Mouse (Mus musculus): Measurements from ENCODE around the gene Cabp4. TPM values are rescaled to one million over a fixed set of nuclear protein-coding genes. Genes with fewer than 3 reads are reported as not detected.
A peak's percentile ranks its signal among the peaks of the same experiment; 100 is the strongest.

The Cabp4 gene
- polyA plus RNA-seq, 1 experiment: 0.10 TPM

DNA sequence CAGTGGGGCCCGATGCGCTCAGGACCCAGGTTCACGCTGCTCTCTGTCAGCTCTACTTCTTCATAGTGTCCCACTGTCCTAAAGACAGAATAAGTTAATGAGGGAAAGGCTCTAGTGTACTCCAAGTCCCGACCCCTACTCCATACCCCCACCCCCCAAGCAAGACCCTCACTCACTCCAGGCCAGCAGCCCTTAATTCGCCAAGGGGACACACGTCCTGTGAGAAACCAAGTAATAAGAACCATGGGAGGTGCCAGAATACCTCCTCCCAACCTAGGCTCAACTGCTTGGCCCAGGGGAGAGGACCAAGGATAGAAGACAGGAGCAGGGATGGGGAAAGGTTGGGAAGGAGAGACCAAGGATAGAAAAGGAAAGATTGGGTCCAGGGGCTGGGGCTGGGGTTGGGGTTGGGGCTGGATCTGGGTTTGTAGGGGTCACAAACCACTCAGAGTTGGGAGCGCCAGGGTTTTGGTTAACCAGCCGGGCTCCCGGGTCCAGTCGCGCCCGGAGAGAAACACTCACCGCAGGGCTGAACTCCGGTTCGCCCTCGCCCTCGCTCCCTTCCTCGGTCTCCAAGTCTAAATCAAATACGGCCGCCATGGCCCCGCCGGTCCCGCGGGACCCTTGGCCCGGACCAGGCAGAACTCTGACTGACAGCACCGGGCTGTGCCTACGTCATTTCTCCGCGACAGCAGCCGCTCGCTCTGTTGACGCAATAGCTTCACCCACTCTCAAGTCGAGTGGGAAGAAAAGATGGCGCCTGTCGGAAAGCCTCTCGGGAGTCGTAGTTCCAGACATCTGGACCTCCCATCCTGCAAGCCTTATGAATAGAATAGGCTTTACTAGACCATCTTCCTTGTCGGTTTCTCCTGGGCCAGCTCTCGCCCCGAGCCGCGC, 19.1 kb upstream of the Cabp4 start, which contains the start of gene Rps6kb2:
Rps6kb2 (minus strand) TSS at position 709 of the 897 bp plus-strand sequence.
- peaks cover 13% of the 10 kb centered on the region for H3K79me2 ChIP-seq (ENCODE audit: control insufficient read depth, insufficient read depth)
- peak within 1 kb of the TSS; percentile 64 for H3ac ChIP-seq (ENCODE audit: control insufficient read depth, insufficient read length)
- peak within 1 kb of the TSS; percentile 96 for H3K4me2 ChIP-seq (ENCODE audit: low read depth)
- no peaks in the 10 kb centered on the region for H3K27me3 ChIP-seq (ENCODE audit: control insufficient read depth, insufficient read depth, insufficient read length)
- H3K4me3 ChIP-seq: peak within 1 kb of the TSS; percentile 54
- TF ChIP-seq TCF3 (IDR thresholded peaks at IDR 0.05; ENCODE audit: insufficient read length, low read depth) (no peak), MYOG (IDR thresholded peaks at IDR 0.05; ENCODE audit: control insufficient read depth in 1 of 3, insufficient read depth in 1 of 3, insufficient read length in 2 of 3, low read depth in 2 of 3) (peak in 1 of 3 experiments; percentile 43), MAX (IDR thresholded peaks at IDR 0.05; ENCODE audit: low read depth) (no peak), CEBPB (IDR thresholded peaks at IDR 0.05; ENCODE audit: insufficient read depth, poor library complexity, severe bottlenecking) (peak; percentile 80), E2F4 (IDR thresholded peaks at IDR 0.05; ENCODE audit: insufficient read depth) (no peak), SRF (IDR thresholded peaks at IDR 0.05; ENCODE audit: control insufficient read depth, insufficient read length, low read depth) (peak; percentile 84), POLR2A (IDR thresholded peaks at IDR 0.05; ENCODE audit: insufficient read length, low read depth) (peak; percentile 65), MYOD1 (IDR thresholded peaks at IDR 0.05; ENCODE audit: control insufficient read depth in 1 of 3, insufficient read length in 2 of 3, low read depth in 2 of 3) (peak; percentile 2 to 81 (median 80)), USF1 (IDR thresholded peaks at IDR 0.05; ENCODE audit: low read depth) (no peak), REST (IDR thresholded peaks at IDR 0.05; ENCODE audit: insufficient read depth, insufficient read length) (no peak), POLR2AphosphoS2 (IDR thresholded peaks at IDR 0.05; ENCODE audit: insufficient read length, low read depth) (peak; percentile 62), TCF12 (IDR thresholded peaks at IDR 0.05; ENCODE audit: insufficient read depth, poor library complexity, severe bottlenecking) (no peak)
- H3K36me3 ChIP-seq (ENCODE audit: control insufficient read depth, insufficient read depth): peaks cover 10% of the 10 kb centered on the region

GRCm38 (mm10) chr19:4159049-4159448, 15.2 kb upstream of the Cabp4 start:
- no peak overlapping the region for H3K4me2 ChIP-seq (ENCODE audit: low read depth)

DNA sequence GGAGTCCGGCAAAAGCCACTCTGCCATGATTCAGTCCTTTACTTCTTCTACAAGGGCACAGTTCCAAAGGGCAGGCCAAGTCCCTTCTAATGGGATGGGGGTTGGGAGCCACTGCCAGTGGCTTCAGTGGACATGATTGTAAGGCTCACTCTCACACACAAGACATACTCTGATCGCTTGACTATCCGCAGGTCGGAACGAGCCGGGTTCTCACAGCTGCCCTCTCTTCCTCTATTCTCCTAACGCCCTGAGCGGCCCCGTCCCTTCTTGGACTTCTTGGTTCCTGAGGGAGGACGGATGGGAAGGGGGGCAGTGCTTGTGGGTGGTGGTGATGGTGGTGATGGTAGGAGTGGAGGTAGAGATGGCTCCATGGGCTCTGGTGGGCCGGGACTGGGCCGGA, 12.9 kb upstream of the Cabp4 start:
- Histone ChIP-seq H3ac (ENCODE audit: control insufficient read depth, insufficient read length) (no peak overlapping the region), H3K79me2 (ENCODE audit: control insufficient read depth, insufficient read depth) (peaks cover under 1% of the 10 kb centered on the region), H3K27me3 (ENCODE audit: control insufficient read depth, insufficient read depth, insufficient read length) (no peaks in the 10 kb centered on the region), H3K4me2 (ENCODE audit: low read depth) (no peak overlapping the region), H3K36me3 (ENCODE audit: control insufficient read depth, insufficient read depth) (peaks cover 15% of the 10 kb centered on the region), H3K4me3 (no peak overlapping the region)
- TF ChIP-seq POLR2AphosphoS2 (IDR thresholded peaks at IDR 0.05; ENCODE audit: insufficient read length, low read depth) (no peak), POLR2A (IDR thresholded peaks at IDR 0.05; ENCODE audit: insufficient read length, low read depth) (no peak), REST (IDR thresholded peaks at IDR 0.05; ENCODE audit: insufficient read depth, insufficient read length) (no peak), CEBPB (IDR thresholded peaks at IDR 0.05; ENCODE audit: insufficient read depth, poor library complexity, severe bottlenecking) (no peak)

More at GRCm38 (mm10) chr19:4159049-4159448, 15.2 kb upstream of the Cabp4 start:
- Histone ChIP-seq H3K79me2 (ENCODE audit: control insufficient read depth, insufficient read depth) (peaks cover 13% of the 10 kb centered on the region), H3K27me3 (ENCODE audit: control insufficient read depth, insufficient read depth, insufficient read length) (no peaks in the 10 kb centered on the region), H3K4me3 (no peak overlapping the region), H3K36me3 (ENCODE audit: control insufficient read depth, insufficient read depth) (peaks cover 12% of the 10 kb centered on the region), H3ac (ENCODE audit: control insufficient read depth, insufficient read length) (no peak overlapping the region)
- TF ChIP-seq POLR2A (IDR thresholded peaks at IDR 0.05; ENCODE audit: insufficient read length, low read depth) (no peak), E2F4 (IDR thresholded peaks at IDR 0.05; ENCODE audit: insufficient read depth) (no peak), USF1 (IDR thresholded peaks at IDR 0.05; ENCODE audit: low read depth) (no peak), TCF3 (IDR thresholded peaks at IDR 0.05; ENCODE audit: insufficient read length, low read depth) (no peak), CEBPB (IDR thresholded peaks at IDR 0.05; ENCODE audit: insufficient read depth, poor library complexity, severe bottlenecking) (no peak), REST (IDR thresholded peaks at IDR 0.05; ENCODE audit: insufficient read depth, insufficient read length) (no peak)

GRCm38 (mm10) chr19:4156073-4156579, 12.3 kb upstream of the Cabp4 start:
- Histone ChIP-seq H3K36me3 (ENCODE audit: control insufficient read depth, insufficient read depth) (peaks cover 12% of the 10 kb centered on the region), H3K4me2 (ENCODE audit: low read depth) (no peak overlapping the region), H3ac (ENCODE audit: control insufficient read depth, insufficient read length) (no peak overlapping the region), H3K79me2 (ENCODE audit: control insufficient read depth, insufficient read depth) (no peaks in the 10 kb centered on the region), H3K27me3 (ENCODE audit: control insufficient read depth, insufficient read depth, insufficient read length) (no peaks in the 10 kb centered on the region), H3K4me3 (no peak overlapping the region)
- TF ChIP-seq SRF (IDR thresholded peaks at IDR 0.05; ENCODE audit: control insufficient read depth, insufficient read length, low read depth): no peak
- TF ChIP-seq MYOD1 (IDR thresholded peaks at IDR 0.05; ENCODE audit: control insufficient read depth in 1 of 3, insufficient read length in 2 of 3, low read depth in 2 of 3): peak in 1 of 3 experiments; percentile 8
- no peak for TF ChIP-seq REST (IDR thresholded peaks at IDR 0.05; ENCODE audit: insufficient read depth, insufficient read length)
- peak; percentile 47 for TF ChIP-seq POLR2AphosphoS2 (IDR thresholded peaks at IDR 0.05; ENCODE audit: insufficient read length, low read depth)
- TF ChIP-seq USF1 (IDR thresholded peaks at IDR 0.05; ENCODE audit: low read depth): no peak
- TF ChIP-seq TCF3 (IDR thresholded peaks at IDR 0.05; ENCODE audit: insufficient read length, low read depth): no peak
- TF ChIP-seq CEBPB (IDR thresholded peaks at IDR 0.05; ENCODE audit: insufficient read depth, poor library complexity, severe bottlenecking): no peak
- peak; percentile 21 for TF ChIP-seq POLR2A (IDR thresholded peaks at IDR 0.05; ENCODE audit: insufficient read length, low read depth)
- peak in 1 of 3 experiments; percentile 9 for TF ChIP-seq MYOG (IDR thresholded peaks at IDR 0.05; ENCODE audit: control insufficient read depth in 1 of 3, insufficient read depth in 1 of 3, insufficient read length in 2 of 3, low read depth in 2 of 3)
